Mouse (Mus musculus) E14TG2a.4 (cell line): ENCODE measurements around the gene Ccdc51.

Experiments used
- CTCF ChIP-seq: conservative IDR thresholded peaks from 2 replicates; pipeline ENCODE4 v1.5.1; 2014; ENCODE audit warnings: low read length
- NANOG ChIP-seq: IDR thresholded peaks from 2 replicates; pipeline ENCODE4 v1.6.1; 2014; ENCODE audit warnings: borderline replicate concordance, low read length, mixed read lengths

- TF ChIP-seq CTCF = no peak
- no peak for TF ChIP-seq NANOG
Observed at GRCm38 (mm10) chr9:109102541-109102940, 20.2 kb downstream of the Ccdc51 start.
